Mouse (Mus musculus): ENCODE data around the gene Fgr. TPM values are rescaled to one million over a fixed set of nuclear protein-coding genes. Genes with fewer than 3 reads are reported as not detected.

The Fgr gene
- total RNA-seq, 2 experiments from 2014 or later: 0.26 to 0.59 TPM

DNA sequence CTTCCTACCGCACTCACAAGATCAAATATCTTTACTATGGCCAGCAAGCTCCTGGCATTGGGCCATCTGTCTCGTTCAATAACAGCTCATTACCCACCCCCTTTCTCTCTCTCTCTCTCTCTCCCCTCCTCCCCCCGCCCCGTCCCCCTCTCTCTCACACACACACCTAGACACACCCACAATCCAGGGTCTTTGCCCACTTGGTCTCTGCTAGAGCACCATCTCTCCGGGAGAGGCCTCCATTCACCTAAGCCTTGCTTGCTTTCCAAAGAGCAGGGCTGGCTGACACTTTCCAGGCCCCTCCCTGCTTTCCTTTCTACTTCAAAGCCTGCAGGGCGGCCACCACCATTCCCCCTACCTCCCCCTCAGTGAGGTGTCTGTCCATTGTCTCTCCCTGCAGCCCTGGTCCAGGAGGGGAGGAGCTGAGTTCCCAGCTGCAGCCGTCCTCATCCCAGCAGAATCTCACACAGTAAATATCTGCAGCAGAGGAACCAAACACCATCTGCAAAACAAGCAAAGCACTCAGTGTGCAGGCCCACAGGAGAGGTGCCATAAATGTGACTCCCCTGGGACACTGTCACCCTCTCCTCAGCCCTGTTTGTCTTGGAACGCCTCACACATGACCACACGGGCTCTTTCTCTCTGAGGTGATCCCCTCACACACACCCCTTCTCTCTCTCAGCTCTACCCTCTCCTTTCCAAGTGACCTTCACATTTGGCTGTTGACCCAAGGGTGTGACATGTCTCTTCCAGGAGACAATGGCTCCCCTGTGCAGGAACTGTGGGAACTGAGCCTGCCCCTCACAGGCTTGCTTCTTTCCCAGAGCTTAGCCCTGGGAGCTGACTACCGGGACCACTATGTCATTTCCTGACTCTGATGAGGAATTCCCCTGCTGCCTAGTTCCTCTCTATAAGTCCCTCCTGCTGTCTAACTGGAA lies 14.9 kb upstream of the Fgr start:
- no peak for DNase-seq (ENCODE audit: low spot score in 2 of 2)

DNA sequence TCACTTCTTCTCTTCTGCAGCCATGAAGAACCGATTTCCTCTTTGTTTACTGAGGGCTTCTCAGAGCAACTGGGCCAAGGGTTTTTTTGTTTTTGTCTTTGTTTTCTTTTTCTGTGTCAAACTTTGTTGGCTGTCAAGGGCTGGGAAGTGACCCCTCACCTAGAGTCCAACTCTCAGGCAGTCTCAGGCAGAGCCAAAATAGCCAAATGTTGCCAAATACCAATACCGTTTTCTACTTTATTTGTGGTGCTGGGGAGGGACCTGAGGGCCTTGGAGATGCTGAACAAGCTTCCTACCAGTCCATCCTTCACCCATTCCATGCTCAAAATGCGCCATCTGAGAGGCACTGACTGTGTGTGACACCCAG lies 14.2 kb upstream of the Fgr start:
- DNase-seq (ENCODE audit: low spot score in 2 of 2): no peak

DNA sequence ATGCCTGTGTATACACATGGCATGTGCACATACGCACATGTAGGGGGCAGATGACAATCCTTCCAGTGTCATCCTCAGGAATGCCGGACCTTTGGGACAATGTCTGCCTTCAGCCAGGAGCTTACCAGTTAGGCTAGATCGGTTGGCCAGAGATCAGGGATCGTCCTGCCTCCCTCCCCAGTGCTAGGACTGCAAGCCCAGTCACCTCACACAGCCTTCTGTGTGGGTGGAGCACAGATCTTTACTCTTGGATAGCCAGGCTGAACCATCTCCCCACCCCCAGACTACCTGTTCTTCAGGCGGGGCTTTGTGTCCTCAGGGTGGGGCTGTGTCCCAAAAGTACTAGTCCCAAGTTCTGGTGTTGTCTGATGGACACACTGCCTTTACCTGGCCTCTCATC lies 13.6 kb upstream of the Fgr start:
- DNase-seq (ENCODE audit: low spot score in 2 of 2): no peak

DNA sequence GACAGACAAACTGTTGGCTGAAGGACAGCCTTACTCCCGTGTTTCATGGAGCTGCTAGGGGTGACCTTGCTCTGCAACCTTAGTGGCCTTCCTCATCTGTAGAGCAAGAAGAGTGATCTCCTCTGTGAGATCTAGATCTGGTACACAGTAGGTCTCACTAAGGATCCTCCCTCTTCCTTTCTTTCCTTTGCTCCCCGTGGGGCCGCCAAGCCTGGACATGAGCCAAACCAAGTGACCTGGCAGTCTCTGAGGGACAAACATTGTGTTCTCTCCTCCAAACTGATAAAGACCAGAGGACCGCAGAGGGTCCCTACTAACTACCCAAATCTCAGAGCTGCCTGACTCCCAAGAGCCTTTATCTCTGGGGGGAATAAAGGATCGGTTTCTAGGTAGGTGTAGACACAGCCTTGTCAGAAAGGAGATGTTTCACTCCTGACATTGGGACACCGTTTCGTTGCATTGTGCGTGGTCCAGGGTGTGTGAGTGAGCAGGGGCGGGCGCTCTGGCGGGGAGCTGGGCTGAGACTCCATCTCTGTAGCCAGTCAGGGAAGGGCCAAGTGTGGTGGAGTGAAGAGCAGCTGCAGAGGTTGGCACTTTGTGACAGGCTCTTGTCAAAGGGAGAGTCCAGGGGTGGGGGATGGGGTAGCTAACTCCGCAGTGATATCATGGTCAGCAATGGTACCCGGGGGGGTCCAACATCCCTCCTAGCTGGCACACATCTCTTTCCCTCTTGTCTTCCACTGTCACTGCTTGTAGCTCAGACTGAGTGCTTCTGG lies 12.8 kb upstream of the Fgr start:
- DNase-seq (ENCODE audit: low spot score in 2 of 2): no peak

DNA sequence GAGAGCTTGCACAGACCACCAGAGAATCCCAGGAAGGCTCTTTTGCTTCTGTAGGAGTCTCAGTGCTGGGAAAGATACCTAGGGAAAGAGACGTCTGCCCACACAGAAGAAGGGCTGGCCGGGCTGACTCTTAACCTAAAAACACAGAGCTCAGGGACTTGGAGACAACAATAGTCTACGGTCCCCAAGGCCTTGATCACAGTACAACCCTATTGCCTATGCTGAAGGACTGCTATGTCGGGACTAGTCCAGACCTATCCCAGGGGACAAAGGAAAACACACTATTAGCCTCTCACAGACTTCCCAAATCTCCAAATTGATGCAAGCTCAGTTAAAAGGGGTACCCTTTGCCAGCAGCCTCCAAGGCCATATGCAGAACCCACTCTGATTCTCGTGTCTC lies 12.0 kb upstream of the Fgr start:
- no peak for DNase-seq (ENCODE audit: low spot score in 2 of 2)

DNA sequence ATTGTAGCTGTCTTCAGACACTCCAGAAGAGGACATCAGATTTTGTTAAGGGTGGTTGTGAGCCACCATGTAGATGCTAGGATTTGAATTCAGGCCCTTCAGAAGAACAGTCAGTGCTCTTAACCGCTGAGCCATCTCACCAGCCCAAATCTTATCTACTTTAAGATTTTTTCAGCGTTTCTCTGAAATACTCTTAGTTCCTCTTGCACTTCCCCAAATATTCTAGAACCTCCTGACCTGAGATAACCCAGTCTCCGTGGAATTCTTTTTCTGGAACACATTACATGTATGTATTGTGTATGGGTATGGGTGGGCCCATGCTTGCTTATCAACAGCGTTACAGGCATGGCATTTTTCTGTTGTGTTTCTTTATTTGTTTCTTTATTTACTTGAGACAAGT lies 11.3 kb upstream of the Fgr start:
- no peak for DNase-seq (ENCODE audit: low spot score in 2 of 2)

DNA sequence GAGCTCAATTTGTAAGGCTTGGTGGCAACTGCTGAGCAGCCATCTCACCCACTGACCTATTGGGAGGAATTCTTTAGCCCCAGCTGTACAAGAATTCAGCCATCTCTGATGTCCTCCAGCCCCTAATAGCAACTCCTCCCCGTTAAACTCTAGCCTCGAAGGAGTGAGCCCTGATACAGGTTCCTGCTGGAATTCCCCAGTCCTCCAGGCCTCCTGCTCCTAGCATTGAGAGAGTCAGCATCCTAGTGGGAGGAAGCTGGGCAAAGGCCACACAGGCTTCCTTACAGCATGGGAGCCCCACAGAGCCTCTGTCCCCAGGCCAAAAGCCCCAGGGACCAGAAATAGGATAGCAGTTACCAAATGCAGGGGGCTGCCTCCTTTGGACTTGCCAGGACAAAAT lies 10.5 kb upstream of the Fgr start:
- no peak for DNase-seq (ENCODE audit: low spot score in 2 of 2)

DNA sequence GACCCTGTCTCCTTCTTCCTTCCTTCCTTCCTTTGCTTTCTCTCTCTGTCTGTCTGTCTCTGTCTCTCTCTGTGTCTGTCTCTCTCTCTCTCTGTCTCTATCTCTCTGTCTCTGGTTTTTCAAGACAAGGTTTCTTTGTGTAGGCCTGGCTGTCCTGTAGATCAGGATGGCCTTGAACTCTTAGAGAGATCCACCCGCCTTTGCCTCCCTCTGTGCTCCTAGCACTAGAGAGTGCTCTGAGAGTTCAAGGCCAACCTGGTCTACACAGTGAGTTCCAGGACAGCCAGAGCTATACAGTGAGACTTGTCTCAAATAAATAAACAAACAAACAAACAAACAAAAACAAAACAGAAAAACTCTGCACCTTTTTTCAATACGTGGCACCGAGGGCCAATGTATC lies 9.8 kb upstream of the Fgr start:
- no peak for DNase-seq (ENCODE audit: low spot score in 2 of 2)

DNA sequence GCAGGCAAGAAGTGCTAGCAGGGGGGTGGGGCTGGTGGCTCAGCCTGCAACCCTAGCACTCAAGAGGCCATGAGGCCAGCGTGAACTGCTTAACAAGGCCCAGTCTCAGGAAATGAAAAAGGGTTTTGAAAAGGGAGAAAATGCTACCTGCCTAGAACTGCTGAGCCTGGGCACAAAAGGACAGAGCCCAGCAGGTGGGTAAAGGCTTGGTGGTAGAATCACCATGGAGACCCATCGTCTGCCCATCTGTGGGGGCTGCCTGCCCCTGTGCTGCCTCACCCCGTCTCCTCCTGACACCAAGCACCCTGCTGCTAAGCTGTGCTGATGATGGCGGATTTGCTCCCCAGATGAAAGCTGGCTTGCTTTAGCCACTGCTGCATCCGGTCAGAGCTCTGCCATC lies 9.4 kb upstream of the Fgr start:
- no peak for DNase-seq (ENCODE audit: low spot score in 2 of 2)

DNA sequence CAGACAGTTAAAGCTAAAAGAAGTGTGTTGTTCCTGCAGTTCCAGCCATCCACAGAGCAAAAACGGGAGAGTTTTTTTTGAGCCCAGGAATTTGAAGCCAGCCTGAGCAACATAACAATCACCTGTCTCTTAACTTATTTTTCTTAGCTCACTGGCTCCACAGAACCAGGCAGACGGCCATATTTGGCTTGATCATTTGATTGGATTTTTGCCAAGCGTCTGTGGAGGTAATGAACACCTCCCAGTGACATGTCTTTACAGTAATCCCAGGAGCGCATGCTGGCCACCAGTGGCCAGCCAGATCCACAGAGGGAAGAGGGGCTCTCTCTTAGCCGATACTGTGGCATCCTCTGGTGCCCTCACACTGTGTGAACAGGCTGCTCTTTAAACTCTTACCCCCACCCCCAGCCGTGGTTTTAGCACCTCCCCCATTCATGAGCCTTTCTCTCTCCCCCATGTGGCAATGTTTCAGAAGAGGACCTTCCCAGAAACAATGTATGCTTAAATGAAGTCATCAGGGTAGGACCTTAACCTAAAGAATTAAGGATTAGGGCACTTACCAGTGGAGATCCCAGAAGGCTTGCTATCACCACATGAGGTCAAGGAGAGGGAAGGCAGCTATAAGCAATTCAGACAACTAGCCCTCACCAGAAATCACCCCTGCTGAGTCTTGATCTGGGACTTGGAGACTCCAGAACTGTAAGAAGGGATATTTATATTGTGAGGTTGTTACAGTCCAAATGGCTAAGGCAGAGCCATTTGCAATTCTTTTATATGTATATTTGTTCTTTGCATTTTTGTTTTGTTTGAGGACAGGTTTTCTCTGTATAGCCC lies 5.6 kb upstream of the Fgr start:
- no peak for DNase-seq (ENCODE audit: low spot score in 2 of 2)

DNA sequence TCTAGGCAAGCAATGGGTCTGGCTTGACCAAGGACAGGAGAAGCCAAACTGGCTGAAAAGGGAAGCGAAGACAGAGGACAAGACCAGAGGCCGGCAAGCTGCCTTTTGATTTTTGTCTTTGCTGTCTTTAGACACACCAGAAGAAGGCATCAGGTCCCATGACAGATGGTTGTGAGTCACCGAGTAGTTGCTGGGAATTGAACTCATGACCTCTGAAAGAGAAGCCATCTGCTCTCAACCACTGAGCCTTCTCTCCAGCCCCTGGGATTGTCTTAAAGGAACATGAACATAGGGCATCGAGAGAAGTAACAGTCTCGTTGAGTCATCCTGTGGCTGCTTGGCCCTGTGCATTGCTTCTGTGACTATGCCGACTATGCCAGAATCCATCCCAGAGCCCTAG lies 2.3 kb upstream of the Fgr start:
- DNase-seq (ENCODE audit: low spot score in 2 of 2): no peak

DNA sequence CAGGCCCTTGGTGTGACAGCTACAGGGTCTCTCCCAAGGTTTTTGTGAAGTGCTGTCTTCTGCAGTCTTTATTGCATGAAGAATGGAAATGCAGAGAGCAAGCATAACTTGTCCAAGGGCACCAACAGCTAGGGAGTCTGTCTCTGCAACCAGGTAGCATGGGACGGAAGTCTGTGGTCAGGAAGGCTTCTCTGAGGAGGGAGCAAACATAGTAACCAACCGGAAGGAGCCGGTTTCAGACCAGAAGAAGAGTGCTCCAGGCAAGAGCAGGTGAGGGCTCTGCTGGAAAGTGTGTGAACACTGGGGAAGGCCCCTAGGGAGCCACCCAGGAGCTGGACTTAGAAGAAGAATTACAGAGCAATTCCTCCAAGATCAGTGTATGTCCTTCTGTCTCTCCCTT lies 1.8 kb upstream of the Fgr start:
- DNase-seq (ENCODE audit: low spot score in 2 of 2): no peak

DNA sequence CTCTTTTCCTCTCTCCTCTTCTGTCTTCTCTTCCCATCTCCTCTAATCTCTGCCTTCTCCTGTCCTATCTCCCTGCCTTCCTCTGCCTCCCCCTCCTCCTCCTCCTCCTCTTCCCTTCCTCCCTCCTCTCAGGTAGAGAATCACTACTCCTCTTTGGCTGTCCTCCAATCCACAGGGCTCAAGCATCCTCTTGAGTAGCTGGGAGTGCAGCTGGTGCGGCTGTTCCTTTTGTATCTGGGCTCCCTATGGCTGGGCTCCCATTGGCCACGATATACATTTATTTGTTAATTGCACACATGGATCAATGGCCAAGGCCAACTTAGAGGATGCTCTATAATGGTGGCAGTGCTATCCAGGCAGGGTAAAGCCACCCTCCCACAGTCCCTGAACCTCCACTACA lies 1.3 kb upstream of the Fgr start:
- DNase-seq (ENCODE audit: low spot score in 2 of 2): no peak

DNA sequence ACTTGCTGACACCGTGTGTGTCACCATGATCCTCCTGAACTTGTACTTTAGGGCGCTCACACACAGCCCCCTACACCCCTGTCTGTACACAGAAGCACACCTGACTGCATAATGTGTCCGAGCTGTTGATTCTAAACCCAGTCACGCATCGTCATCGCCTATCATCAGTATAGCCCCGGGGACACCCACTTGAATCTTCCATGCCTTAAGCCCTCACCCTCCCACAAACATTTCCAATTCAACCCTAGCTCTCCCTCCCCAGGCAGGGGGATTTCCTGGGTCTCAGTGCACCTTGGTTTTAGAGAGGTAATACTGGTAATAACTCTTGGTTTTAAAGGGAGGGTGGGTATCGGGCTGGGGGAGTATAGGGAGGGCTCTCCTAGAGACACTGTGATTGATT lies 709 bp upstream of the Fgr start:
- DNase-seq (ENCODE audit: low spot score in 2 of 2): no peak

DNA sequence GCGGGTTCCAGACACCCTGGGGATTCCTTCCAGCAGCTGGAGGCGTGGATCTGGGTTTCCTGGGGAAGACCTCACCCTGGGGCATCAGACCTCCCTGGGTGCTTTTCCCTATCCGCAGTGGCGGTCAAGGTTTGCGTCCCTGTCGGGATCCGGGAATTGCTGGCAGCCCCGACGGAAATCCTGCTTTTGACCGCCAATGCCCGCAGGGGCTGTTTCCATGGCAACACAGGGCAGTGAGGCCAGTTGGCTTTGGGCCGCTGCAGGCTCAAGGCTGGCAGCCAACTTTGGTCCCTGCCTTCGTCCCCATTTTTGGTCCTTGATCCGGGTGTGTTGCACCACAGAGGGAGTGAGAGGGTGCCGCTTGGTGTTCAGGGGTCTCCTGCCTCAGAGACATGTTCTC lies 1.0 kb downstream of the Fgr start:
- peak; percentile 23 to 25 for DNase-seq (ENCODE audit: low spot score in 2 of 2)

DNA sequence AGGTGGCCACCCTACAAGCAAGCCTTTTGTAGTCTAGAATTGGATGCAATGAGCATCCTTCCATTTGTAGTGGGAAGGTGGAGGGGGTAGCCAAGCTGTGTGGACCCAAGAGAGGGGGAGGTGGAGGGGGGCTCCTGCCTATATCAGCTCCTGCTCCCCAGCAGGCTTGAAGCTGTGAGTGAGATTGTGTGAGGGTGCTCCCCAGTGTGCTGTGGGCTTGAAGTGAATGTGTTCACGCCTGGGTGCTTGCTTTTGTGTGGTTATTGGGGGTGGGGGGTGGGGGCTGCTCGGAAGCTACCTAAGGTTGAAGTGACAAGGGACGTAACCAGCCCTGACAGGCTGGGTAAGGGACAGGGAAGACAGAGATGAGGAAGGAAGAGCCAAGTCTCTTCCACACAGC lies 1.9 kb downstream of the Fgr start:
- DNase-seq (ENCODE audit: low spot score in 2 of 2): no peak

DNA sequence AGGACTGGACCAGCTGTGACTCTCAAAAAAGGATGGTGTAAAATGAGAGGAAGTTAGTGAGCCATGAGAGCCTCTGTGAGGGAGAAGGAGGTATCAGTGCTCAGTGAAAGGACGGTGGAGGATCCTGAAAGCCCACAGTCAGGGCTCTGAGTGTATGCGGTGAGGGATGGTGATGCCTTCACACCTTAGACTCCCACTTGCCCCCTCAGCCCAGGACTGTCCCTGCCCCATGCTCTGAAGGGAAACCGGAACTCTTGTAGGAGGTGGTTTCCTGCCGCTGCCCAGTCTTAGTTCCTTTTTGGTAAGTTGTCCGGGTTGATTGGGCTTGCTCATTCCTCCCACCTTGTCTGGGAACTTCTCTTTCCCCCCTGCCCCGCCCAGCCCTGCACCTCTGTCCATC lies 2.8 kb downstream of the Fgr start:
- no peak for DNase-seq (ENCODE audit: low spot score in 2 of 2)

DNA sequence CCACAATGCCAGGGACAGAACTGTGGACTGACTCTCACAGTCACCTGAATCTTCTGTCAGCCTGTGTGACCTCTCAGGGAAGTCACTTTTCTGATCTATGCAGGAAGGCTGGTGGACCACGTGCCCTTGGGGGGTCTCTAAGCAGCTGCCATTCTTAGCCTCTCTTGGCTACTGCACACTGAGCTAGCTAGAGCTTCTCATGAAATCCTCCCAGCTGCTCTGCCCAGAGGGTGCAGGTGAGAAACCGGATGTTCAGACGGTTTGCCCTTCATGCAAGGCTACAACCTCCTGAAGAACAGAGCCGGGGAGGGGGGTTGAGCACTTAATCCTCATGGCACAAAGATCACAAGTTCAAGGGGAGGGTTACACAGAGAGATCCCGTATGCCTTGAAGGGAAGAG lies 3.7 kb downstream of the Fgr start:
- no peak for DNase-seq (ENCODE audit: low spot score in 2 of 2)

DNA sequence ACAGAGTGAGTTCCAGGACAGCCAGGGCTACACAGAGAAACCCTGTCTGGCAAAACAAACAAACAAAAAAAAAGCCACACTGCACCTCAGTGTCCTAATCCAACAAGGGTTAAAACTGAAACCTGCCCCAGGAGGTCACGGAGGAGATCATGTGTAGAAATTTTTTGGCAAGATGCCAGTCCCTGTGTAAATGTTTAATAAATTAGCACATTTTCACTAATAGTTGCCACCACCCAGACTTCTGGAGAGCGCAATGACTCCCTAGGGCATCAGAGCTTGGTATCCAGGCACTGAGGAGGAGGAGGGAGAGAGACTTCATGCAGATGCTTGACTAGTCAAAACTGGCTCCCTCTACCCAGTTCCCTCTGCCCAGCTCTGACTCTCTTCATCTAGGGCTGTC lies 5.3 kb downstream of the Fgr start:
- DNase-seq (ENCODE audit: low spot score in 2 of 2): no peak

DNA sequence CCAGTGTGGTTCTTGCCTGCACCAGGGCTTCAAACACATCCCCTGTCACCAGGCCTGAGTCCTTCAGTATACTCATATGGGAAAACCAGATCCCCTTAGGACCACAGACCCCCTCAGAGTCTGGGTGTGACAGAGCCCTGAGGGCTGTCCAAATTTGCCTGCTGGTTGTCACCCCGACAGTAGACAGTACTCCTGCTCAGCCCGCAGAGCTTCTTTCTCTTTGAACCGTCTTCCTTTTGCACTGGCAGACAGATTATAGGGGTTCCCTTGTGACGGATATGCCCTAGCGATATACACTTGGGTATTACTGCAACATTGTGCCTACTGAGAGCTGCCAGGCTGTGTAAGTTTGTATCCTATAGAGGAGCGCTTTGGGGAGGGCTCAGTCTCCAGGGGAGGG lies 7.7 kb downstream of the Fgr start:
- no peak for DNase-seq (ENCODE audit: low spot score in 2 of 2)

DNA sequence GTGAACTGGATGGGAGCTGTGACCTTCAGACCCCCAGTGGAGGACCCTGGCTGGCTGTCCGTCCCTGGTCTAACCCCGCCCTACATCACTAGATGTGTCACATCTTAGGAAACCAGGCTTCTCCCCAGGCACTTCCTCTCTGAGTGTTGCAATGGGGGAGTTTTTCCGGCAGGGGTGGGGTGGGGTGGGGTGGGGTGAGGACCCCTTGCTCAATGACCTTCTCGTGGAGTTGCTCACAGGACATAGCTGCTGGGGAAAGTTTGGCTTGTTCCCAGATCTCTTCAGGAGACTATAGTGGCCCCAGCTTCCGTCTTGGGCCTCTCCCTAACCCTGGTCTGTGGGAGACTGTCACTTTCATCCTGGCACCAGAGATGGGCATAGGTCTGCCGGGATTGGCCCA lies 9.1 kb downstream of the Fgr start:
- DNase-seq (ENCODE audit: low spot score in 2 of 2): no peak

Data from left cerebral cortex, adult 18-20 months (tissue).